Mouse (Mus musculus) liver, postnatal 0 days (tissue): ENCODE measurements around the gene Pxn. TPM values are rescaled to one million over a fixed set of nuclear protein-coding genes. Genes with fewer than 3 reads are reported as not detected.

ENCODE experiments used
- ATAC-seq: fragments of 200-750 bp; cut with Nextera tagmentation; 2 replicates; pipeline ENCODE4 v1.8.0; 2017; ENCODE audit warnings: mild to moderate bottlenecking, moderate library complexity
- DNase-seq: peaks from one replicate; pipeline ENCODE4 v3.0.0-alpha.2; 2016
- H3K27ac ChIP-seq: fragments of 300-500 bp; sonication (generic); 2 replicates; pipeline ENCODE4 v1.5.1; 2014; ENCODE audit warnings: antibody characterized with exemption, moderate library complexity, mild to moderate bottlenecking, low read depth
- H3K27me3 ChIP-seq: fragments of 300-500 bp; sonication (generic); 2 replicates; pipeline ENCODE4 v1.6.1; 2014; ENCODE audit warnings: low read length, control low read depth, mixed read lengths; ENCODE audit not compliant: insufficient read depth
- H3K36me3 ChIP-seq: fragments of 300-500 bp; sonication (generic); replicated peaks from 2 replicates; pipeline ENCODE4 v1.6.1; 2014; ENCODE audit warnings: mild to moderate bottlenecking, control low read depth, low read length, moderate library complexity, mixed read lengths; ENCODE audit not compliant: insufficient read depth
- H3K4me1 ChIP-seq: fragments of 300-500 bp; sonication (generic); 2 replicates; pipeline ENCODE4 v1.6.1; 2014; ENCODE audit warnings: antibody characterized with exemption, mild to moderate bottlenecking, control low read depth; ENCODE audit not compliant: insufficient read depth
- H3K4me2 ChIP-seq: fragments of 300-500 bp; sonication (generic); 2 replicates; pipeline ENCODE4 v1.6.1; 2014; ENCODE audit warnings: low read depth, mild to moderate bottlenecking, low read length, moderate library complexity, mixed read lengths
- H3K4me3 ChIP-seq: fragments of 300-500 bp; sonication (generic); 2 replicates; pipeline ENCODE4 v1.5.1; 2014; ENCODE audit warnings: low read depth, low read length
- H3K9ac ChIP-seq: fragments of 300-500 bp; sonication (generic); replicated peaks from 2 replicates; pipeline ENCODE4 v1.6.1; 2014; ENCODE audit warnings: mild to moderate bottlenecking, moderate library complexity
- H3K9me3 ChIP-seq: fragments of 300-500 bp; sonication (generic); 2 replicates; pipeline ENCODE4 v1.6.1; 2016; ENCODE audit warnings: mild to moderate bottlenecking, control low read depth, low read length, mixed read lengths
- CTCF ChIP-seq: sonication (generic); IDR thresholded peaks from 2 replicates; pipeline ENCODE4 v1.5.1; 2016; ENCODE audit warnings: antibody characterized with exemption, low read depth
- EP300 ChIP-seq: IDR thresholded peaks from 2 replicates; pipeline ENCODE4 v1.6.1; 2016; ENCODE audit warnings: antibody characterized with exemption, low read depth, mild to moderate bottlenecking
- WGBS: fragments of 180-500 bp; shearing (Covaris S2); extraction: QIAGEN DNeasy Blood & Tissue Kit; methylation state at CpG from one replicate; pipeline ENCODE4 v1.1.7; 2014; ENCODE audit not compliant: insufficient replicate concordance; 5-methylcytosine and 5-hydroxymethylcytosine counted together
- polyA plus RNA-seq: library from polyadenylated mRNA; unstranded; fragments of >200 nt; fragmentation: Nextera tagmentation; extraction: Ambion mirVana; gene quantifications from 2 replicates; pipeline ENCODE4 v1.2.1, GENCODE M21; 2015

The Pxn gene
- polyA plus RNA-seq, 1 experiment from 2014 or later, result 14.9 TPM

DNA sequence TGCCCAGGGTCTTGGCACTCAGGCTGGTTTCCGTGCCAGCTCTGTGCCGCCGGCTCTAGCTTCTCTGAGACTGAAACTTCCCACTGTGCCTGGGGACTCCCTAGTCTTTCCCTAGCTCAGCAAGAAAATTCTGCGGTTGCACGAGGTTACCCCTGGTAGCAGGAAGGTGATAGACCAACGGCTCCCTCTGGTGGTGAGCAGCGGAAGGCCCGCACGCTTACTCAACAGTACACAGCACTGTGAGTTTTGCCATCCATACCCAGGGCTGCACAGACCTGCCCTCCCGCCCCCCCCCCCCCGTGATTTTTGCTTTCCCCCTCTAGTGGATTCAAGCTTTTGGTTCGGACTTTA is 32.2 kb downstream of the Pxn start:
- peaks cover 70% of the 10 kb centered on the region for H3K4me1 ChIP-seq
- peak overlapping the region; percentile 44 for H3K27ac ChIP-seq
- no peak overlapping the region for H3K4me3 ChIP-seq
- no peaks in the 10 kb centered on the region for H3K36me3 ChIP-seq
- no peaks in the 10 kb centered on the region for H3K9me3 ChIP-seq
- H3K27me3 ChIP-seq, result no peaks in the 10 kb centered on the region
- WGBS, result under 1% methylated on average over 12 of the region's 12 CpGs
- no peak overlapping the region for H3K9ac ChIP-seq
- peak overlapping the region; percentile 48 for H3K4me2 ChIP-seq
- peak; percentile 57 for ATAC-seq
- DNase-seq, result peak; percentile 93
- TF ChIP-seq CTCF (peak; percentile 94), EP300 (no peak)

DNA sequence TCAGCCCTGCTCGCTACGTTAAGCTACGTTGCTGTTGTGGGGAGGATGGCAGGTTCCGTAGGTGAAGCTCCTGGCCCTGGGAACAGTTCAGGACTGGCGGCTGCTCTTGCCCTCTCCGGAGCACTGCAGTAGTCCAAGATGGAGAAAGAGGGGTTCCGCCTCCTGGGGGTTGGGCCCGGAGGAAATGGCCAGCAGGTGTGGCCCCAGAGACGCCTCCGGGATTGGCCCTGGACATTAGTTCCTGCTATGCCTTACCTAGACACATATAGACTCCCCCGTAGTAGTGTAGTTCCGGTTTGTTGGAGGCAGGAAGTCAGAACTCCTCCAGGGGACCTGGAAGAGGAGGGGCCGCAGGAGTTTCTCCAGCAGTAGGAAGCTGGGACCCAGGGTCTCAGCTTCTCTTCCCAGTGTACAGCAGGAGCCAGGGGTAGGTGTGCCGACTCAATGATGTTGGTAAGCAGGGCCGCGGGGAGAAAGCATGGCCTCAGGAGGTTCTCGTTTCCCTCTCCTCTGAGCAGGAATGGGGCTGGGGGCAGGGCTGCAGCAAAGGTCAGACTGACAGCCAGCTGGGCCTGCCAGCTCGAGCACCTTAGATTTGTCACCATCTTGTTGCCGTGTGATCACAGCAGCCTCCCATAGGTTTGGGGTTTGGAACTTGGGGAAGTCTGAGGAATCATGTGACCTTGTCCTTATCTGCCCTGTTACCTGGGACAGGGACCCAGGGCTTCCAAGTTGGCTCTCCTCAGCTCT is 36.3 kb downstream of the Pxn start:
- WGBS, result 8% methylated on average over 19 of the region's 19 CpGs
- ATAC-seq (peak; percentile 20), DNase-seq (peak; percentile 69)
- TF ChIP-seq EP300 (no peak), CTCF (no peak)
- no peaks in the 10 kb centered on the region for H3K27me3 ChIP-seq
- H3K36me3 ChIP-seq, result peaks cover 28% of the 10 kb centered on the region
- H3K9ac ChIP-seq, result peak overlapping the region; percentile 54
- H3K27ac ChIP-seq, result peak overlapping the region; percentile 95
- H3K4me2 ChIP-seq, result peak overlapping the region; percentile 73
- no peaks in the 10 kb centered on the region for H3K9me3 ChIP-seq
- H3K4me3 ChIP-seq, result peak overlapping the region; percentile 39
- peaks cover 51% of the 10 kb centered on the region for H3K4me1 ChIP-seq

DNA sequence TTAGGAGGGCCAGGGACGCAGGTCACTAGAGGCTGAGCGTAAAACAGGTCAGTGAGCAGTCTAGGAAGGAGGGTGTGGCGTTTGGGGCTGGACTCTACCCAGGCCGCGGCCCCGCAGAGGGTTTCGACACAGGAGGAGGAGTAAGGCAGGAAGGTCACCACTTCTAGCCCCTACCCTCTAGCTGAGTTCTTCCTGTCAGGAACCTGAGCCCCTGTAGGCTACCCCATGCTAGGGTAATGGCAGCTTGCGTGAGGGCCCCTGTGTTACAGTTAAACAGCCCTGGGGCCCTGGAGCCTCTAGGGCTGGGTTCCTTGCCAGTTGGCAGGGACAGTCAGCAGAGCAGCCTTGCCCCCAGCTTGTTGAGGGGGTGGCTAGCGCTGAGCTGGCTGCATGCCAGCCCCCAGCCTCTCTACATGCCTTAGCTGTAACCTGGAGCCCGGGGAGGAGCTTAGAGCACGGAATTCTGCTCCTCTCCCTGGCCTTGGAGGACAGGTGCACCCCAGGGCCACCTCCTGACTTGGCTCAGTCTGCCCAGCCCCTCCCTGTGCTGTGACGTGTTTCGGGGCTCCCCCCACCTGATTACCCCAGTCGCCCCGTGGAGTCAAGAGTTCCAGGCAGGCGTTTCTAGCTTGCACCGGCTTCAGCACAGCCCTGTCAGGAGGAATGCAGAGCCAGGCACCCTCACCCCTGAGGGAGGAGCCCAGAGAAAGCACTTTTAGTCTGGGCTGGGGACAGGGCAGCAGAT is 37.2 kb downstream of the Pxn start:
- ATAC-seq, result peak; percentile 90
- Histone ChIP-seq H3K36me3 (peaks cover 37% of the 10 kb centered on the region), H3K9ac (peak overlapping the region; percentile 54), H3K4me2 (peak overlapping the region; percentile 73), H3K4me3 (peak overlapping the region; percentile 39), H3K4me1 (peaks cover 44% of the 10 kb centered on the region), H3K27ac (peak overlapping the region; percentile 95), H3K9me3 (no peaks in the 10 kb centered on the region), H3K27me3 (no peaks in the 10 kb centered on the region)
- no peak for TF ChIP-seq CTCF
- TF ChIP-seq EP300, result peak; percentile 36; the same call in 1 of the 2 replicates
- 20% methylated on average over 17 of the region's 17 CpGs for WGBS
- DNase-seq, result peak; percentile 81

DNA sequence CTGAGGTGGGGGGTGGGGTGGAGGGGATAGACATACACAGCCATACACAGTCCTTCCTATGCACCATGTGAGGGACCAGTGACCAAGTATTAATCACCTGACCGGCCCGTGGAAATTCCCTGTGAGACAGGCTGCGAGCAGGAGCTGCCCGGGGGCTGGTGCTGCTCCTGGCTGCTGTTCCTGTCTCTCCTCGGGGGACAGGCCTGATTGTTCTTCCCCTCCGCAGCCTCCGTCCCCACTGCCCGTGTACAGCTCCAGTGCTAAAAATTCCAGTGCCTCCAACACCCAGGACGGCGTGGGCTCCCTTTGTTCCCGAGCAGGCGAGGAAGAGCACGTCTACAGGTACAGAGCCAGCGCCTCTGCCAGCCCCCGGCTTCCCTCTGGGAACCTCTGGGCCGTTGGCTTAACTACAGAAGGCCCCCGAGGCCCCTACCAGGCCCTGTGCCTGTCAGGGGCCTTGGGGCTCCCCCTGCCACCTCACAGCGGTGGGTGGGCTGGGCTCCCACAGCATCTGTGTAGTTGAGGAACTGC is 38.2 kb downstream of the Pxn start:
- H3K36me3 ChIP-seq, result peaks cover 47% of the 10 kb centered on the region
- ATAC-seq (no peak), DNase-seq (no peak)
- no peak overlapping the region for H3K9ac ChIP-seq
- H3K9me3 ChIP-seq, result no peaks in the 10 kb centered on the region
- no peaks in the 10 kb centered on the region for H3K27me3 ChIP-seq
- peak overlapping the region; percentile 73 for H3K4me2 ChIP-seq
- TF ChIP-seq CTCF, result no peak
- TF ChIP-seq EP300, result no peak
- 58% methylated on average over 18 of the region's 18 CpGs for WGBS
- peak overlapping the region; percentile 6; the same call in 1 of the 2 replicates for H3K4me3 ChIP-seq
- no peak overlapping the region for H3K27ac ChIP-seq
- H3K4me1 ChIP-seq, result peaks cover 39% of the 10 kb centered on the region

DNA sequence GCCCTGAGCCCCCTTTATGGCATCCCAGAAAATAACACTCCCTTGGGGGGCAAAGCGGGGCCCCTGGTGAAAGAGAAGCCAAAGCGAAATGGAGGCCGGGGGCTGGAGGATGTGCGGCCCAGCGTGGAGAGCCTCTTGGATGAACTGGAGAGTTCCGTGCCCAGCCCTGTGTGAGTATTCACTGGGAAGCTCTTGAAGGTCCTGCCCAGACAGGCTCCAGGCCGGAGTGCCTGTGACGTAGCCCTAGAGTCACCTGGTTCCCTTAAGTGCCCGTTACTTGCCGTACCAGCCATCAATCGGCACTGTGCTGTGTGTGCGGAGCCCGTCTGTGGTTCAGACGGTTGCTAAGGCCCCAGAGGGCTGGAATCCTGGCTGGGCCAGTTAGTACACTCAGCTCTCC is 39.2 kb downstream of the Pxn start:
- Histone ChIP-seq H3K9me3 (no peaks in the 10 kb centered on the region), H3K9ac (no peak overlapping the region), H3K27me3 (no peaks in the 10 kb centered on the region), H3K4me2 (no peak overlapping the region), H3K27ac (no peak overlapping the region), H3K4me3 (no peak overlapping the region), H3K36me3 (peaks cover 51% of the 10 kb centered on the region), H3K4me1 (peaks cover 39% of the 10 kb centered on the region)
- ATAC-seq (no peak), DNase-seq (no peak)
- 91% methylated on average over 14 of the region's 14 CpGs for WGBS
- no peak for TF ChIP-seq CTCF
- TF ChIP-seq EP300, result no peak

DNA sequence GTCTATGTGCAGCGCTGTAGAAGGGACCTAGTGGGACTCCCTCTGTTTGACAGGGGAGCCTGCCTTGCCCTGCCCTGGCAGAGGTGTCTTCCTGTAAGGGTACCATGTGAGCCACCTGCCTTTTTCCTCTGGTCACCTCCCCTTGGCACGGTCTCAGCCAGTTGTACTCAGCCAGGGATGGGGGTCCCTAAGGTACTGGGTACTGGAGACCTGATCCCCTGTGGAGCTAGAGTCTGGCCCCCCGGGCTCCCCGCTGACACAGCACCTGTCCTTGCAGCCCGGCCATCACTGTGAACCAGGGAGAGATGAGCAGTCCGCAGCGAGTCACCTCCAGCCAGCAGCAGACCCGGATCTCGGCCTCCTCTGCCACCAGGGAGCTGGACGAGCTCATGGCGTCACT is 40.1 kb downstream of the Pxn start:
- DNase-seq, result no peak
- WGBS, result 92% methylated on average over 11 of the region's 11 CpGs
- ATAC-seq, result no peak
- no peak overlapping the region for H3K4me3 ChIP-seq
- H3K36me3 ChIP-seq, result peaks cover 58% of the 10 kb centered on the region
- H3K9me3 ChIP-seq, result no peaks in the 10 kb centered on the region
- TF ChIP-seq CTCF, result no peak
- no peak for TF ChIP-seq EP300
- H3K27me3 ChIP-seq, result no peaks in the 10 kb centered on the region
- H3K4me2 ChIP-seq, result no peak overlapping the region
- H3K4me1 ChIP-seq, result peaks cover 32% of the 10 kb centered on the region
- H3K27ac ChIP-seq, result no peak overlapping the region
- H3K9ac ChIP-seq, result no peak overlapping the region
